Mouse (Mus musculus) hindbrain, postnatal 0 days (tissue): ENCODE data around the gene Sp100. TPM values are rescaled to one million over a fixed set of nuclear protein-coding genes. Genes with fewer than 3 reads are reported as not detected.

Source experiments
- ATAC-seq: fragments of 200-750 bp; cut with Nextera tagmentation; 2 replicates; pipeline ENCODE4 v1.8.0; 2017; ENCODE audit warnings: mild to moderate bottlenecking, moderate TSS enrichment, moderate library complexity
- DNase-seq: peaks from one replicate; pipeline ENCODE4 v3.0.0-alpha.2; 2015; ENCODE audit warnings: low spot score
- H3K27ac ChIP-seq: fragments of 300-500 bp; sonication (generic); 2 replicates; pipeline ENCODE4 v1.5.1; 2014; ENCODE audit warnings: mild to moderate bottlenecking
- H3K27me3 ChIP-seq: fragments of 300-500 bp; sonication (generic); 2 replicates; pipeline ENCODE4 v1.6.1; 2014; ENCODE audit warnings: low read length, mixed read lengths; ENCODE audit not compliant: insufficient read depth
- H3K36me3 ChIP-seq: fragments of 300-500 bp; sonication (generic); 2 replicates; pipeline ENCODE4 v1.6.1; 2014; ENCODE audit warnings: low read length, mixed read lengths; ENCODE audit not compliant: insufficient read depth
- H3K4me1 ChIP-seq: fragments of 300-500 bp; sonication (generic); 2 replicates; pipeline ENCODE4 v1.6.1; 2014; ENCODE audit warnings: antibody characterized with exemption, low read length, mixed read lengths; ENCODE audit not compliant: insufficient read depth
- H3K4me2 ChIP-seq: fragments of 300-500 bp; sonication (generic); 2 replicates; pipeline ENCODE4 v1.6.1; 2014; ENCODE audit warnings: low read depth, mild to moderate bottlenecking, low read length, moderate library complexity, mixed read lengths
- H3K4me3 ChIP-seq: fragments of 300-500 bp; sonication (generic); 2 replicates; pipeline ENCODE4 v1.5.1; 2014; ENCODE audit warnings: low read length
- H3K9ac ChIP-seq: fragments of 300-500 bp; sonication (generic); replicated peaks from 2 replicates; pipeline ENCODE4 v1.6.1; 2014; ENCODE audit warnings: mild to moderate bottlenecking, low read length, moderate library complexity, mixed read lengths
- H3K9me3 ChIP-seq: fragments of 300-500 bp; sonication (generic); 2 replicates; pipeline ENCODE4 v1.6.1; 2016; ENCODE audit warnings: low read length, mixed read lengths
- CTCF ChIP-seq: IDR thresholded peaks from 2 replicates; pipeline ENCODE4 v1.5.1; 2016; ENCODE audit warnings: antibody characterized with exemption, control low read depth, low read depth
- WGBS: fragments of 180-500 bp; shearing (Covaris S2); extraction: QIAGEN DNeasy Blood & Tissue Kit; methylation state at CpG from one replicate; pipeline ENCODE4 v1.1.7; 2014; 5-methylcytosine and 5-hydroxymethylcytosine counted together
- polyA plus RNA-seq: library from polyadenylated mRNA; unstranded; fragments of >200 nt; fragmentation: Nextera tagmentation; extraction: Ambion mirVana; gene quantifications from 2 replicates; pipeline ENCODE4 v1.2.1, GENCODE M21; 2015
- total RNA-seq: library from RNA; depleted of rRNA; stranded (reverse); fragments of >200 nt; gene quantifications from 2 replicates; pipeline ENCODE4 v1.2.3, GENCODE M21; 2014

The Sp100 gene
- total and polyA plus RNA-seq, 2 experiments from 2014 or later: 0.31 to 0.98 TPM

DNA sequence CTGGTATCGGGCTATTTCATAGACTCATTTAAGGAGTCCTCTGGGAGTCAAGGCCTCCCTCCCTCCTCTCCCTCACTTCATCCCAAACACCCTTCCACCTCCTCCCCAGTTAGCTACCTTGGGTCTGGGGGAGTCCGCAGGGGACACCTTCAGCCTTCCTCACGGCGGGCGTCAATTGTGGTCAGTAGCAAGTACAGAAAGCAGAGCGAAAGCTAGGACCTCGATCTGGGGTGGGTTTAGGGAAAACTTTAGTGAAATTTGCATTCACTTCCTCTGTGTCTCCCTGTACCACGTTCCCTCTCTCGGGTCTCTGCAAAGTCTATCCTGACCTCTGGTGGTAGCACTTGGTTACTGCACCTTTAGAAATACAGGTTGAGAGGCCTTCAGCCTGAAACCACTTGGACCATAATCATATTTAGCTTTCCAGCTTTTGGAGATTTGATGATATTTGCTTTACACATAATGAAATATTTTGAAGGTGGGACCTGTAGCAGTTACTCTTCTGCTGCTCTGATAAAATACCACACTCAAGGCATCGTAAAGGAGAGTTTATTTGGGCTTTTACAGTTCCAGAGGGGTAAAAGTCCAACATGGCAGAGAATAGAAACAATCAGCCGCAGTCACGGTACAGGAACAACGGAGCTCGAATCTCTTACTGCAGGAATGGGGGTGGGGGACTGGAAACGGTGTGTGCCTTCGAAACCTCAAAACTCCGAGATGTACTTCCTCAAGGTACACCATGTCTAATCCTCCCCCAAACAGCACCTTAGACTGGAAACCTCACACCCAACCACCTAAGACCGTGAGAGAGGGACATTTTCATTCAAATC, 86.8 kb downstream of the Sp100 start:
- no peaks in the 10 kb centered on the region for H3K27me3 ChIP-seq
- TF ChIP-seq CTCF: peak; percentile 96
- no peaks in the 10 kb centered on the region for H3K9me3 ChIP-seq
- peak overlapping the region; percentile 30; the same call in 1 of the 2 replicates for H3K4me2 ChIP-seq
- H3K9ac ChIP-seq: no peak overlapping the region
- no peak overlapping the region for H3K27ac ChIP-seq
- DNase-seq: peak; percentile 87
- H3K4me1 ChIP-seq: no peaks in the 10 kb centered on the region
- no peak overlapping the region for H3K4me3 ChIP-seq
- peak; percentile 71 for ATAC-seq
- WGBS: 37% methylated on average over 18 of the region's 18 CpGs
- H3K36me3 ChIP-seq: no peaks in the 10 kb centered on the region

DNA sequence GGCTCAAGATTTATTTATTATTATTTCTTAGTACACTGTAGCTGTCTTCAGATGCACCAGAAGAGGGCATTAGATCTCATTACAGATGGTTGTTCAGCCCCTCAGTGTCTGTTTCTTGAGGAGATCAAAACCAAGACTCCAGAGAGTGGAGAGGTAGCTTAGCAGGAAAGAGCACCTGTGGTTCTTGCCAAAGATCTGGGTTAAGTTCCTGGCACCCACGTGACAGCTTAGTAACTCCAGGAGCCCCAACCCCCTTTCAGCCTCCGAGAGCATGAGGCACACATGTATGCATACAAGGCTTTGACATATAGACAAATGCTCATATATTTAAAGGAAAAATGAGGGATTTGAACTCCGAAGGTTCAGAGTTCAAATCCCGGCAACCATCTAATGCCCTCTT, 89.2 kb downstream of the Sp100 start:
- H3K27me3 ChIP-seq: no peaks in the 10 kb centered on the region
- H3K9me3 ChIP-seq: no peaks in the 10 kb centered on the region
- TF ChIP-seq CTCF: no peak
- no peak for ATAC-seq
- H3K4me2 ChIP-seq: no peak overlapping the region
- no peaks in the 10 kb centered on the region for H3K36me3 ChIP-seq
- no peak overlapping the region for H3K9ac ChIP-seq
- no peaks in the 10 kb centered on the region for H3K4me1 ChIP-seq
- no peak for DNase-seq
- H3K27ac ChIP-seq: no peak overlapping the region
- 93% methylated on average over 4 of the region's 4 CpGs for WGBS
- H3K4me3 ChIP-seq: no peak overlapping the region

DNA sequence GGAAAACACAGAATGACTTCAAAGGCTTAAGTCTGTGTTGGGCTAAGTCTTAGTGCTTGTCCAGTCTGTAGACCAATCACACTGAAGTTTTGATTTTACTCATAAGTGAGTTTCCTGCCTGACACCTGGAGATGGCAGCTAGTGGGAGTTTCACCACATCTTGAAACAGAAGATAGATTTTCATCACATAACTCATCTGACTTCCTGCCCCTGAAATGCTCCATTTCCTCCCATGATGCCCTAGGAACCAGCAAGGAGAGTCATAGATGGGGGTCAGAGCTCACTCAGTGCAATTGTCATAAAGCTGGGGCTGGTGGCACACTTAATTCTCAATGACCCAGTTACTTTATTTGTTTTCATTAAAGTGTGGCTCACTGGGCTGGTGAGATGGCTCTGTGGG, 90.0 kb downstream of the Sp100 start:
- H3K4me2 ChIP-seq: no peak overlapping the region
- no peak for TF ChIP-seq CTCF
- DNase-seq: no peak

DNA sequence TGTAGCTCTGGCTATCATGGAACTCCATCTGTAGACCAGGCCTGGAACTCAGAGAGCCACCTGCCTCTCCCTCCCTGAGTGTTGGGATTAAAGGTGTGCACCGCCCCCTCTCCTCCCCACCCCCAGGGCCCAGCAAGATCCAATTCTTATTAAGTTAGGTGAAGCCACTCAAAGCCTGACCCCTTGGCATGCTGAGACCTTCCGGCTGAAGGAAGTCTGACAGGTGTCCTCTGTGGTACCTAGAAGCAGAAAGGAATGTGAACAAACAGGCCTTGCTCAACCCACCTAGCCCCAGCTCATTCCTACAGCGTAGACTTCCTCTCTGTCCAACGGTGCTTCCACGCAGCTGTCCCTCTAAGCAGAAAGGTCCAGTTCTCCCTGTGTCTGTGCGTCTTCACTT, 91.1 kb downstream of the Sp100 start:
- no peak overlapping the region for H3K4me3 ChIP-seq
- no peak overlapping the region for H3K9ac ChIP-seq
- H3K36me3 ChIP-seq: no peaks in the 10 kb centered on the region
- DNase-seq (no peak), ATAC-seq (no peak)
- H3K4me2 ChIP-seq: no peak overlapping the region
- H3K4me1 ChIP-seq: no peaks in the 10 kb centered on the region
- WGBS: 87% methylated on average over 6 of the region's 6 CpGs
- H3K27ac ChIP-seq: no peak overlapping the region
- H3K27me3 ChIP-seq: no peaks in the 10 kb centered on the region
- no peak for TF ChIP-seq CTCF
- H3K9me3 ChIP-seq: no peaks in the 10 kb centered on the region

More for the DNA sequence above, 90.0 kb downstream of the Sp100 start:
- H3K36me3 ChIP-seq: no peaks in the 10 kb centered on the region
- H3K4me1 ChIP-seq: no peaks in the 10 kb centered on the region
- H3K27ac ChIP-seq: no peak overlapping the region
- H3K4me3 ChIP-seq: no peak overlapping the region
- H3K27me3 ChIP-seq: no peaks in the 10 kb centered on the region
- no peak for ATAC-seq
- H3K9me3 ChIP-seq: no peaks in the 10 kb centered on the region
- H3K9ac ChIP-seq: no peak overlapping the region

DNA sequence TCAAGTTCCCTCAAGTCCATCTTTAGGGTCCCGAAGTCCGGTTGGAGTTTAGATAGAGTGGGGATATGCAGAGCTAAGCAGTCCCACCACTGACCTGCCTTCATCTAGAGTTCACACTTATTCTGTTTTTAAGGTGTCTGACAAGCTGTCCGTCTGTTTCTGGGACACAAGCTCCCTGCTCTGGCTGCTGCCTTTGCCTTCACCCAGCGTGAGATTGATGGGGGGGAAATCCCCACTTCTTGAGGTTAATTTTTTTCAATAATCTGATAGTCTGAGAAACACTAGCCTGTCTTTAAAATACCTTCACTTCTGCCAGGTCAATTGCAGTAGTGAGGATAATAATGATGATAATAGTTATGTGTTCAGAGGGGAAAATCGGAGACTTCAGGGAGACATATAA, 92.5 kb downstream of the Sp100 start:
- H3K9ac ChIP-seq: no peak overlapping the region
- 24% methylated on average over 5 of the region's 5 CpGs for WGBS
- no peaks in the 10 kb centered on the region for H3K27me3 ChIP-seq
- DNase-seq (no peak), ATAC-seq (no peak; the same call in 1 of the 2 replicates)
- no peaks in the 10 kb centered on the region for H3K4me1 ChIP-seq
- no peak overlapping the region for H3K27ac ChIP-seq
- no peaks in the 10 kb centered on the region for H3K36me3 ChIP-seq
- no peaks in the 10 kb centered on the region for H3K9me3 ChIP-seq
- no peak for TF ChIP-seq CTCF
- no peak overlapping the region for H3K4me3 ChIP-seq
- no peak overlapping the region for H3K4me2 ChIP-seq

DNA sequence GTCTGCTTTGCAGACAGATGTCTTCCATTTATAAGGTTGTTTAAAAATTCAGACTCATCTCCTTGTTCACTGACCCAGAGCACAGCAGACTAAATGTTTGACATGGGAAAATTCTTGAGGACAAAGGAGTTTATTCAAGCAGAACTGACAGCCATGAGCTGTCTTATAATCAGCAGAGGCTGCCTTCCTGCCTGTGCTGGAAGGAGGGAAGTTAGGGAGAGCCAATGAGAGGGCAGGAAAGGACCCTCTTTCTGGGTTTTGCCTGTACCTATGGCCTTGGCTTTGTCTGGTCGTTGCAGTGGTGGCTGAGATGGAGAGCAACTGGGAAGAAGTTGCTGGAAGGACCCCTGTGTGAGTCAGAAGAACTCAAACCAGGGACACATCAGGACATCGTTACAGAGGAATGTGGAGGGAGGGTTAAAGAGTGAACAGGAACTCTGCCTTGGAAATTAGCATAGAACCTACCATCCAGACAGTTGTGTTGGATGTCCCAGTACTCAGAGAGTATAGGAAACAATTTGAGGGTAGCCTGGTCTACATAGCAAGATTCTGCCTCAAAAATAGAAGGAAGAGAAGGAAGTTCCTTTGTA, 93.2 kb downstream of the Sp100 start:
- Histone ChIP-seq H3K4me2 (no peak overlapping the region), H3K9me3 (no peaks in the 10 kb centered on the region), H3K27me3 (no peaks in the 10 kb centered on the region), H3K4me3 (no peak overlapping the region), H3K27ac (no peak overlapping the region), H3K36me3 (no peaks in the 10 kb centered on the region), H3K9ac (no peak overlapping the region), H3K4me1 (no peaks in the 10 kb centered on the region)
- WGBS: 6% methylated on average over 2 of the region's 2 CpGs
- TF ChIP-seq CTCF: no peak
- ATAC-seq (peak; percentile 79), DNase-seq (peak; percentile 16)

DNA sequence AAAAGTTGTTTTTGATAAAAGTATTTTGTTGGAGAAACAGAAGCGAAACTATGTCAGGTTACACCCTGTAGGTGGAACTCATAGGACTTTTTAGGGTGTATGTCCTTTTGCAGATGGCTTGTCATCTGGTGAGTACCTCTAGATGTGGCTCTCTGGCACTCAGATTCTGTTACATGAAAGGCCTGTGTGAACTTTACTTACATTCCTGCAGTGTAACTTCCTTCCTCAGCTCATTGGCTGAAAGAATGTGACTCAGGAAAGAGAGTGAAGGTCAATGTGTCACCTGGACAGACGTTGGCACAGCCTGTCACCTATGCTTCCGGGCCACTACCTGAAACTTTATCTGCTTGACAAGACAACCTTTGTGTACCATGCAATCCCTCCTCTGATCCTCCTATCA, 94.8 kb downstream of the Sp100 start:
- H3K27ac ChIP-seq: no peak overlapping the region
- WGBS: 87% methylated on average over 3 of the region's 3 CpGs
- no peak for DNase-seq
- no peaks in the 10 kb centered on the region for H3K4me1 ChIP-seq
- H3K27me3 ChIP-seq: no peaks in the 10 kb centered on the region
- no peaks in the 10 kb centered on the region for H3K9me3 ChIP-seq
- no peak overlapping the region for H3K4me2 ChIP-seq
- ATAC-seq: no peak
- H3K4me3 ChIP-seq: no peak overlapping the region
- H3K9ac ChIP-seq: no peak overlapping the region
- TF ChIP-seq CTCF: no peak
- H3K36me3 ChIP-seq: no peaks in the 10 kb centered on the region
